Mouse (Mus musculus) limb, embryonic 15.5 days (tissue): ENCODE measurements around the gene Fam8a1. TPM values are rescaled to one million over a fixed set of nuclear protein-coding genes. Genes with fewer than 3 reads are reported as not detected.

Source experiments
- ATAC-seq: fragments of 200-750 bp; cut with Nextera tagmentation; 2 replicates; pipeline ENCODE4 v1.8.0; 2017; ENCODE audit warnings: low read depth, moderate TSS enrichment; ENCODE audit not compliant: insufficient number of reproducible peaks, low FRiP score, low TSS enrichment
- H3K27ac ChIP-seq: fragments of 300-500 bp; sonication (generic); 2 replicates; pipeline ENCODE4 v1.5.1; 2015; ENCODE audit warnings: moderate library complexity, mild to moderate bottlenecking, inconsistent platforms
- H3K27me3 ChIP-seq: fragments of 300-500 bp; sonication (generic); 2 replicates; pipeline ENCODE4 v1.6.1; 2015; ENCODE audit warnings: inconsistent platforms
- H3K36me3 ChIP-seq: fragments of 300-500 bp; sonication (generic); 2 replicates; pipeline ENCODE4 v1.6.1; 2015; ENCODE audit warnings: inconsistent platforms
- H3K4me1 ChIP-seq: fragments of 300-500 bp; sonication (generic); 2 replicates; pipeline ENCODE4 v1.6.1; 2015; ENCODE audit warnings: inconsistent platforms
- H3K4me2 ChIP-seq: fragments of 300-500 bp; sonication (generic); 2 replicates; pipeline ENCODE4 v1.6.1; 2015; ENCODE audit warnings: mild to moderate bottlenecking, inconsistent platforms
- H3K4me3 ChIP-seq: fragments of 300-500 bp; sonication (generic); 2 replicates; pipeline ENCODE4 v1.5.1; 2015; ENCODE audit warnings: mild to moderate bottlenecking, inconsistent platforms
- H3K9ac ChIP-seq: fragments of 300-500 bp; sonication (generic); 2 replicates; pipeline ENCODE4 v1.6.1; 2015; ENCODE audit warnings: inconsistent platforms
- H3K9me3 ChIP-seq: fragments of 300-500 bp; sonication (generic); 2 replicates; pipeline ENCODE4 v1.6.1; 2016; ENCODE audit warnings: inconsistent platforms
- WGBS: fragments of 180-500 bp; shearing (Covaris S2); methylation state at CpG from one replicate; pipeline ENCODE4 v1.1.7; 2015; 5-methylcytosine and 5-hydroxymethylcytosine counted together
- polyA plus RNA-seq: library from polyadenylated mRNA; unstranded; fragments of >200 nt; fragmentation: Nextera tagmentation; extraction: Ambion mirVana; gene quantifications from 2 replicates; pipeline ENCODE4 v1.2.1, GENCODE M21; 2015

Fam8a1 gene
- polyA plus RNA-seq, 1 experiment from 2014 or later = 13.6 TPM

- Histone ChIP-seq H3K4me2 (no peak overlapping the region), H3K36me3 (no peaks in the 10 kb centered on the region), H3K27me3 (no peaks in the 10 kb centered on the region), H3K9me3 (no peaks in the 10 kb centered on the region), H3K4me3 (no peak overlapping the region), H3K27ac (no peak overlapping the region), H3K9ac (no peak overlapping the region), H3K4me1 (no peaks in the 10 kb centered on the region)
- no peak for ATAC-seq
- 77% methylated on average over 6 of the region's 6 CpGs for WGBS
These were observed 25.1 kb upstream of the Fam8a1 start for GRCm38 (mm10) chr13:46644175-46644574.

- Histone ChIP-seq H3K9me3 (no peaks in the 10 kb centered on the region), H3K4me3 (no peak overlapping the region), H3K4me2 (no peak overlapping the region), H3K4me1 (no peaks in the 10 kb centered on the region), H3K36me3 (no peaks in the 10 kb centered on the region), H3K27me3 (no peaks in the 10 kb centered on the region), H3K27ac (no peak overlapping the region), H3K9ac (no peak overlapping the region)
- ATAC-seq = no peak
- WGBS = 75% methylated on average over 6 of the region's 6 CpGs
These were observed 23.8 kb upstream of the Fam8a1 start for GRCm38 (mm10) chr13:46645476-46645875.

GRCm38 (mm10) chr13:46651853-46652252, 17.5 kb upstream of the Fam8a1 start:
- Histone ChIP-seq H3K4me2 (no peak overlapping the region), H3K4me1 (no peaks in the 10 kb centered on the region), H3K9me3 (no peaks in the 10 kb centered on the region), H3K9ac (no peak overlapping the region), H3K27ac (no peak overlapping the region), H3K4me3 (no peak overlapping the region), H3K36me3 (no peaks in the 10 kb centered on the region), H3K27me3 (no peaks in the 10 kb centered on the region)
- 83% methylated on average over 7 of the region's 7 CpGs for WGBS
- ATAC-seq = no peak

GRCm38 (mm10) chr13:46652671-46653070, 16.7 kb upstream of the Fam8a1 start:
- H3K9me3 ChIP-seq = no peaks in the 10 kb centered on the region
- H3K4me2 ChIP-seq = no peak overlapping the region
- H3K4me1 ChIP-seq = no peaks in the 10 kb centered on the region
- H3K27ac ChIP-seq = no peak overlapping the region
- H3K4me3 ChIP-seq = no peak overlapping the region
- ATAC-seq = no peak
- no peaks in the 10 kb centered on the region for H3K36me3 ChIP-seq
- WGBS = 91% methylated on average over 7 of the region's 7 CpGs
- H3K9ac ChIP-seq = no peak overlapping the region
- H3K27me3 ChIP-seq = no peaks in the 10 kb centered on the region

- Histone ChIP-seq H3K4me3 (no peak overlapping the region), H3K27ac (no peak overlapping the region), H3K27me3 (no peaks in the 10 kb centered on the region), H3K4me1 (no peaks in the 10 kb centered on the region), H3K9me3 (no peaks in the 10 kb centered on the region), H3K4me2 (no peak overlapping the region), H3K9ac (no peak overlapping the region), H3K36me3 (no peaks in the 10 kb centered on the region)
- WGBS = 60% methylated on average over 4 of the region's 4 CpGs
- no peak for ATAC-seq
These were observed 15.7 kb upstream of the Fam8a1 start for GRCm38 (mm10) chr13:46653671-46654070.

GRCm38 (mm10) chr13:46654566-46654965, 14.8 kb upstream of the Fam8a1 start:
- no peaks in the 10 kb centered on the region for H3K9me3 ChIP-seq
- no peak overlapping the region for H3K9ac ChIP-seq
- H3K27me3 ChIP-seq = no peaks in the 10 kb centered on the region
- H3K4me2 ChIP-seq = no peak overlapping the region
- H3K36me3 ChIP-seq = no peaks in the 10 kb centered on the region
- no peak overlapping the region for H3K4me3 ChIP-seq
- 79% methylated on average over 5 of the region's 5 CpGs for WGBS
- no peaks in the 10 kb centered on the region for H3K4me1 ChIP-seq
- H3K27ac ChIP-seq = no peak overlapping the region
- no peak for ATAC-seq

- Histone ChIP-seq H3K27me3 (no peaks in the 10 kb centered on the region), H3K9me3 (no peaks in the 10 kb centered on the region), H3K36me3 (no peaks in the 10 kb centered on the region), H3K4me2 (no peak overlapping the region), H3K27ac (no peak overlapping the region), H3K9ac (no peak overlapping the region), H3K4me3 (no peak overlapping the region), H3K4me1 (no peaks in the 10 kb centered on the region)
- WGBS = 85% methylated on average over 5 of the region's 5 CpGs
- no peak for ATAC-seq
These were observed 10.1 kb upstream of the Fam8a1 start for GRCm38 (mm10) chr13:46659211-46659610.

- no peaks in the 10 kb centered on the region for H3K36me3 ChIP-seq
- 37% methylated on average over 4 of the region's 4 CpGs for WGBS
- no peak overlapping the region for H3K9ac ChIP-seq
- ATAC-seq = no peak
- no peak overlapping the region for H3K27ac ChIP-seq
- H3K4me2 ChIP-seq = no peak overlapping the region
- H3K4me3 ChIP-seq = no peak overlapping the region
- H3K4me1 ChIP-seq = no peaks in the 10 kb centered on the region
- no peaks in the 10 kb centered on the region for H3K9me3 ChIP-seq
- H3K27me3 ChIP-seq = no peaks in the 10 kb centered on the region
These were observed 5.8 kb upstream of the Fam8a1 start for GRCm38 (mm10) chr13:46663461-46663964.

GRCm38 (mm10) chr13:46669620-46670271, 424 bp downstream of the Fam8a1 start:
- peaks cover 27% of the 10 kb centered on the region for H3K36me3 ChIP-seq
- H3K27ac ChIP-seq = peak overlapping the region; percentile 83
- peak overlapping the region; percentile 81 for H3K9ac ChIP-seq
- ATAC-seq = peak; percentile 72
- peak overlapping the region; percentile 76 for H3K4me2 ChIP-seq
- H3K27me3 ChIP-seq = no peaks in the 10 kb centered on the region
- no peaks in the 10 kb centered on the region for H3K9me3 ChIP-seq
- H3K4me3 ChIP-seq = peak overlapping the region; percentile 95
- H3K4me1 ChIP-seq = peaks cover 9% of the 10 kb centered on the region
- under 1% methylated on average over 81 of the region's 96 CpGs for WGBS

GRCm38 (mm10) chr13:46670514-46670913, 1.2 kb downstream of the Fam8a1 start:
- peak overlapping the region; percentile 95 for H3K4me3 ChIP-seq
- H3K27me3 ChIP-seq = no peaks in the 10 kb centered on the region
- no peak for ATAC-seq
- H3K4me2 ChIP-seq = peak overlapping the region; percentile 76
- peaks cover 9% of the 10 kb centered on the region for H3K4me1 ChIP-seq
- WGBS = 67% methylated on average over 9 of the region's 9 CpGs
- H3K9me3 ChIP-seq = no peaks in the 10 kb centered on the region
- H3K27ac ChIP-seq = no peak overlapping the region
- H3K9ac ChIP-seq = no peak overlapping the region
- peaks cover 35% of the 10 kb centered on the region for H3K36me3 ChIP-seq

GRCm38 (mm10) chr13:46674601-46675000, 5.3 kb downstream of the Fam8a1 start:
- Histone ChIP-seq H3K9ac (no peak overlapping the region), H3K27me3 (no peaks in the 10 kb centered on the region), H3K9me3 (no peaks in the 10 kb centered on the region), H3K4me2 (no peak overlapping the region), H3K4me3 (no peak overlapping the region), H3K36me3 (peaks cover 55% of the 10 kb centered on the region), H3K27ac (no peak overlapping the region), H3K4me1 (peaks cover 9% of the 10 kb centered on the region)
- WGBS = 73% methylated on average over 2 of the region's 2 CpGs
- ATAC-seq = no peak

GRCm38 (mm10) chr13:46677721-46678120, 8.4 kb downstream of the Fam8a1 start:
- H3K4me1 ChIP-seq = no peaks in the 10 kb centered on the region
- H3K4me2 ChIP-seq = no peak overlapping the region
- peaks cover 60% of the 10 kb centered on the region for H3K36me3 ChIP-seq
- no peak for ATAC-seq
- H3K4me3 ChIP-seq = no peak overlapping the region
- no peak overlapping the region for H3K9ac ChIP-seq
- H3K9me3 ChIP-seq = no peaks in the 10 kb centered on the region
- no peak overlapping the region for H3K27ac ChIP-seq
- no peaks in the 10 kb centered on the region for H3K27me3 ChIP-seq
- 84% methylated on average over 4 of the region's 4 CpGs for WGBS

- Histone ChIP-seq H3K27ac (no peak overlapping the region), H3K4me1 (no peaks in the 10 kb centered on the region), H3K4me2 (no peak overlapping the region), H3K9me3 (no peaks in the 10 kb centered on the region), H3K36me3 (peaks cover 56% of the 10 kb centered on the region), H3K4me3 (no peak overlapping the region), H3K9ac (no peak overlapping the region), H3K27me3 (no peaks in the 10 kb centered on the region)
- WGBS = 83% methylated on average over 2 of the region's 2 CpGs
- ATAC-seq = no peak
These were observed 13.6 kb downstream of the Fam8a1 start for GRCm38 (mm10) chr13:46682921-46683320.
